Mouse (Mus musculus): ENCODE results near the gene Sp4. TPM values are rescaled to one million over a fixed set of nuclear protein-coding genes. Genes with fewer than 3 reads are reported as not detected.

The Sp4 gene
- total RNA-seq (2021), result 10 to 100 TPM; 12.9 to 13.3 TPM

DNA sequence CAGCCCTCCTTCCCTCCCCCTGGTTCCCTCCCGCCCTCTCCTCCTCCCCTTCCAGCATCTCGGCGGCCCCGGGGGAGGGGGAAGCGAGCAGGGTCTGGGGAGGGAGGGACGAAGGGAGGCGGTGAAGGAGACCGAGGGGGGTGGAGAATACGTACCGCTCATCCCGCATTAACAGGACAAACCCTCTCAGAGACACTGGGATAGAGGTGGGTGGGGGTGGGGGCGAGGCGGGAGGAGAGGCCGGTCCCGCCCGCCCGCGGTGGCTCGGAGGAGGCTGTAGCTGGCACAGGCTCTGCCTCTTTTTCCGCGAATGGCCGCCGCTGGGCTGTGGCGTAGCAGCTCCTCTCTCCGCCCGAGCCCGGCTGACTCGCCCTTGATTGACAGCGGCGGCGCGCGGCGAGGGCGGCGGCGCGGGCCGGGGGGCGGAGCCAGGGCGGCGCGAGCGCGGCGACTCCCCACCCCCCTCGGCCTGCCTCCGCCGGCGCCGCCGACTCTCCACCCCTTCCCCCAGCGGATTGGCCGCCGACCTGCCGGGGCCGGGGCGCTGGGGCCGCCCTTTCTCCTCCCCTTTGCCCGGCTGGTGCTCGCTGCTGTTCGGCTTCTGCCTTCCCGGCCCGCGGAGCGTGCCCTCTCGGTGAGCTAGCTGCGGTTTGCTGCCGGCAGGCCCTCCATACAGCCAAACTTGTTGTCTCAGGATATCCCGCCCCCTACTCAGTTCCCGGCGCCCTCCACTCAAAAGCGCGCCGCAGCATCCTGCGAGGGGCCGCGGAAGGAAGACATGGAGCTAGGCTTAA lies at the start of gene Sp4:
Gene Sp4 (minus strand): TSS at position 369 of the 794 bp plus-strand sequence.
- DNase-seq, result peak; percentile 92

DNA sequence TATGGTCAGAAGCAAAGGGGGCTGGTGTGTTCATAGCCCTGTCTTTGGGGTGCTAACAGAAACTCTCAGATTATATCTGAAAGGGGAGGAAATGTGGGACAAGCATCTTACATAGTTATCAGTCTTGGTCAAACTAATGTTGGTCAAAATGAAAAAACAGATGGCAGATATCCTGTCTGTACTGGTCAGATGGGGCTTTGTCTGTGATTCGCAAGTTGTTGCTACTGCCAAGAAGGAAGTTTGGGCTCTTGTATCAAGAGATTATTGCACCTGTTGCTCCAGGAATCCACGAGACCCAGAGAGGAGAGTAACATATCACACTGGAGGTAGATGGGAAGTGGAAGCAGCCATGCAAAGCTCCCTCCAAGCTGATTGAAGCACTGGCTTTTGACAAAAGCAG lies 37.9 kb upstream of the Sp4 start:
- DNase-seq, result no peak

GRCm38 (mm10) chr12:118338243-118338642 lies 37.0 kb upstream of the Sp4 start:
- no peak for DNase-seq

DNA sequence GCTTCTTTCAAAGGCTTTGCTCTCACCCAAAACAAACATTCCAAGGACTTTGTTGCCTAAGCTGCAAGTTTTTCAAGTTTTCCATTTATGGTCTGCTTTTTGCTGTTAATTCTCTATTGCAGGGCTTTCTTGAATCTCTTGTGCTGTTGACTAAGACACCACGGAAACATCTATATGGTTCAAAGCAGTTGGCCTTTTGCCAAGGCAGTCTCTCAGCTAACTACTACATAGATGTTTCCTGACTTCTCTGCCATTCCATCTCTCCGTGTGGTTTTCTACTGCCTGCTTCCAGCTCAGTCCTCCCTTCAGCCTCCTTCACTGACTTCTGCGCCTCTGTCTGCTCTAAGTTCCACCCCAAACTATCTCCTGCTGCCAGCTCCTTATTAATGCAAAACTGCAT lies 36.1 kb upstream of the Sp4 start:
- no peak for DNase-seq

DNA sequence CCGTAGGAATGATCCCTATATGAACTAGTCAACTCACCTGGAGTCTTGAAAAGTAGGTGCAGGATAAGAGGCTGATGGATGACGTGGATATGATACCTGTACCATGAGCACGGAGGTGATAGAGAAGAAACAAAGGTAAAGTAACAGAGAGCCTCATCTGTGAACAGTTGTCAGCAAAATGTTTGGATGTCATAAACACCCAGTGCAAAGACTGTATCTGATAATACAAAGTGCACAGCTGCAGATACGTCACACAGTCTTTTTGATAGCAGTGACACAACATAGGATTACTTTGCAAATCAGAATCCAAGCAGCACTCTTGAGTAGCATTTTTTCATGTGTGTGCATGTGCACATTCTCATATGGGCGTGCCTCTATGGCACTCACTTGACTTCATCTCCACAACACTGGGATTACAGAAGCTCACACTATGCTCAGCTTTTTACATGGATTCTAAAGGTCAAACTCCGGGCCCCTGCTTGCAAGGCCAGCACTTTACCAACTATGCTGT lies 27.6 kb upstream of the Sp4 start:
- no peak for DNase-seq

- no peak for DNase-seq
These were observed 26.3 kb upstream of the Sp4 start for GRCm38 (mm10) chr12:118327566-118327965.

- DNase-seq, result no peak
These were observed 24.9 kb upstream of the Sp4 start for GRCm38 (mm10) chr12:118326161-118326560.

DNA sequence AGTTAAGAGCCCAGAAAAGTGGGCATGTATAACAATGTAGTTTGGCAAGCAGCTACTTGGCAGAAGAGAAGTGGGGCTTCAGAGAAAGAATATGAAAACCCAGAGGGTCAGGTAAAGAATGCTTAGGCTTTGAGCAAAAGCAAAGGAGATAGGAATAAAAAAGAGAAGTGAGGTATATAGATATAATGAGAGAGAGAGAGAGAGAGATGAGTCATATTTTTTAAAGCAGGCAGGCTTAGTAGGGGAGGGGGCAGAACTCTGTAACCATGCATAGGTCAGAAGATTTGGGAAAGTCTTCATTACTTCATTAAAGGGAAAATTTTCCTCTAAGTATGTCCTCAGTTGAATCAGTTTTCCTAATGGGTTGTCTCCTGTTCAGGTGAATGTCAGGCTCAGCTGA lies 18.8 kb upstream of the Sp4 start:
- DNase-seq, result no peak

- DNase-seq, result no peak
These were observed 13.2 kb upstream of the Sp4 start for GRCm38 (mm10) chr12:118314477-118314845.

DNA sequence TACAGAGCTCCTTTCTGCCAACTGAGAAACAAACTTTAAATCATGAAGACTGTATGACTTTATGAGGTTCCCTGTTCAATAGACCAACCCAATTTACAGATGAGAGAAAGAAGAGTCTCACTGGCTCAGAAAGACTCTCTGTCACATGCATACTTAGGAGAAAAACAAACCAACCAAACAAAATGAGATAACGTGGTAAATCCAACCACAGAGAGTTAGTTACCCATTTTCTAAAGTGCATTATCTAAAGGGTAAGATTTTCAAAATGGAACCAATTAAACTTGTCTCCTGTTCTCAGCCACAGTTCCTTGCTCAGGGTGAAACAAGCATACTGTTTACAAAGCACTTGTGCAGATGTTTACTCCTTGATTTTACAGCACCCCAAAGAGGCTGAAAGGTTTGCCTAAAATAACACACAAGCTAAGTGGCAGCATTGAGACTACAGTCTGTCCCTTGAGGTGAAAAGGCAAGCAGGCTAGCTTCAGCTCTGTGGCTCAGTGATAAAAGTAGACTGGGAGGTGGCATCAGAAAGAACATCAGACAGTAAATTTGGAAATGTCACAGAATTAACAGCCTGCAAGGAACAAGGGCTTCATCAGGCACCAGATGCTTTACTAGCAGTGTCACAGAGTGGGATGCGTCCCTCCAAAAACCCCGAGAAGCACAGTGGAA lies 12.7 kb upstream of the Sp4 start:
- DNase-seq, result no peak

- DNase-seq, result no peak
These were observed 2.3 kb upstream of the Sp4 start for GRCm38 (mm10) chr12:118303586-118303985.

- no peak for DNase-seq
These were observed 1.8 kb upstream of the Sp4 start for GRCm38 (mm10) chr12:118303066-118303465.

DNA sequence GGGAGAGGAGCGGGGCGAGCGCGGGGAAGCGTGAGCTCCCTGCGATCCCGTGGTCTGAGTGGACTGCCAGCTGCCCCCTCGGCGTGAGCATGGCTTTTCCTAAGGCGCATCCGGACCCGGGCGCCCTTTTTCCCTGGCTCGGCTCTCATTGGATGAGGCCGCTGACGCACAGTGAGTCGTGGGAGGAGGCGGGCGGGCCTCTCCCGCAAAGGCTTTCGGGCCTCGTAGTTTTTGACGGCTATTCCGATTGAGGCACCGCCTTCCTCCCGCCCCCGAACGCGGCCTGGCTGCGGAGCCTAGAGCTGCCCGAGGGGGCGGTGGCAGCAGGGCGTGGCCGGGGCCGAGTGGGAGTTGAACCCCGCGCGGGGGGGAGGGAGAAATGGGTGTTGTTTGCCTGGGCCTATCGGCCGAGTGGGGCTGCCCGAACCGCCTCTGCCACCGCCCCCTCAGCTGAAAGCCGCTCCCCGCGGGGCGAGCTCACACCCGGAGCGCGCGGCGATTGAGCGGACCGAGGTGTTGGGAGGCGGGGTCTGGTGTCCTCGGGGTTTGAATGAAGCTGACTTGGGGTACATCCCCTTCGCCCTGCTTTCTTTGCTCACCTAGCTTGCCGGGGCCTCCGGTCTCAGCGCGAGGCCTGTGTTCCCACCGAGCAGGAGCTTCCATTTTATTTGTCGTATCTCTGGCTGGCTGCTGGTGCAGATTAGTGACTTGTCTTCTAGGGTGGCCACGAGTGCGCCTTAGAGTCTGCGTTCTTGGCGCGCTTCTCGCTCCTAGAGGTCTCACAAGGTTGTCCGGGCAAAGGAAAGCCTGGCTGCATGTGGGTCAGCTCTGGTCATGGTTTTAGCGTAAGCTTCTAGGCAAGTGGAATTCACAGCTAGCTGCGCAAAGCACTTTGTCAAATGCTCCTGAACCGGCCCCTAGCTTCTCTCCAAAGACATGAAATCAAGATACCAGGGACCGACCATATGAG lies 911 bp upstream of the Sp4 start:
- DNase-seq, result peak; percentile 100

DNA sequence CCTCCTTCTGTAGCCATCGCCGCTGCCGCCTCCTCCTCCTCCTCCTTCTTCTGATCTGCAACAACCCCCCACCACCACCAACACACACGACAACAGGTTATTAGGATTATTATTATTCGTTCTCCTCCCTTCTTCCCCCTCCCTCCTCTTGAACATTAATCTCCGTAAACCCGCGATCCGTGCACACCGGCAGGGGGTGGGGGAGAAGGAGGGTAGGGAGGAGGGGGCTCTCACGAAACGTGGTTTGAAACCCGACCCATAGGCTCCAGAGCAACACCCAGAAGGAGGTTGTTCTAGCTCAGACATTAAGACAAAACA lies 527 bp downstream of the Sp4 start:
- DNase-seq, result no peak

- DNase-seq, result peak; percentile 25
These were observed 1.3 kb downstream of the Sp4 start for GRCm38 (mm10) chr12:118299956-118300355.

DNA sequence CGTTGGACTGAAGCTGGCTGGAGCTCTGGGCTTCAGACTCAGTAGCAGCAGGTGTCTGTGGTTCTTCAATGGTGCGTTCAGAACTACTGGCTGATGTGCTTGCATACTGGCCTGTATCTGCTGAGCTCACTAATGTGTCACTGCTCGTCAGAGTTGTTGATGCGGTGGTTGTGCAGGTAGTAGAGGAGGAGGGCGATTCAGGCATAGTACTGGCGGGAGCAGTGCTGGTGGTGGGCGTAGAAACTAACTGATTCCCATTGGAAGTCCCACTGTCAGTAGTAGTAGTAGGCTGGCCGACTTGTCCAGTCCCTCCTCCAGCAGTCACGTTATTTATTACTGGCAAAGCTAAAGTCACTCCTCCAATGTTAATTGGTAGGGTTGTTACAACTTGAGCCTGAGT lies 2.1 kb downstream of the Sp4 start:
- DNase-seq, result no peak

GRCm38 (mm10) chr12:118298516-118298915 lies 2.7 kb downstream of the Sp4 start:
- no peak for DNase-seq

DNA sequence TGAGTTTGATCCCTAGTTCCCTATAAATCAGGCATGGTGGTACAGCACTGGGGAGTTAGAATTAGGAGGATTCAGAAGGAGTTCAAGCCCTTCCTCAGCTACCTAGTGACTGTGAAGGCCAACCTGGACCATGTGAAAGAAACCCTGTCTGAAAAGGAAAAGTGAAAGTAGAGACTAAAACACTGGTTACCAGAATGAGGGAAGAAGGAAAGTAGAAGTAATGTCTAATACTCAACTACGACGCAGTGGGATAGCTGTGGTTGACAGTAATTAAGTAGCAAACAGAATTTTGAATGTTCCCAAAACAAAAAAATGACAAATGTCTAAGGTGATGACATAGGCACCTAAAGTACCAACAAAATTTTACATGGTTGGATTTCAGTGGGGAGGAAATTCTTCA lies 5.0 kb downstream of the Sp4 start:
- no peak for DNase-seq

GRCm38 (mm10) chr12:118295793-118296192 lies 5.4 kb downstream of the Sp4 start:
- DNase-seq, result no peak

DNA sequence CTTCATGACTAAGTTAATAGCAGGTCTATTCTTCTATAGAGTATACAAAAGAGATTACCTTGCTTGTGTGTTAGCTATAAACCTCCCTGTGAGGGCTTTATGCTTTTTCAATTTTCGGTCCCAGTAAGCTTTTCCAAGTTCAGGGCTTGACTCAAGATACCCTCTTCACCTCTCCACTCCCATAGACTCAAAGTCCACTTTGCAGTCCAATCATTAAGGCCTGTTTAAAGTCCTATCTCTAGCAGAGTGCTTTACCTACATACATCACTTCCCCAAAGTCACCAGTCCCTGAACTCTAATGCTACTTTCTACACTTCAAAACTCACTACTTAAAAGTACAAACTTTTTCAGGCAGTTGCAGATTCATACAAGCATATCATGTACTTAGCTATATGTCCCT lies 12.3 kb downstream of the Sp4 start:
- no peak for DNase-seq

GRCm38 (mm10) chr12:118285099-118285498 lies 16.1 kb downstream of the Sp4 start:
- DNase-seq, result peak; percentile 13

DNA sequence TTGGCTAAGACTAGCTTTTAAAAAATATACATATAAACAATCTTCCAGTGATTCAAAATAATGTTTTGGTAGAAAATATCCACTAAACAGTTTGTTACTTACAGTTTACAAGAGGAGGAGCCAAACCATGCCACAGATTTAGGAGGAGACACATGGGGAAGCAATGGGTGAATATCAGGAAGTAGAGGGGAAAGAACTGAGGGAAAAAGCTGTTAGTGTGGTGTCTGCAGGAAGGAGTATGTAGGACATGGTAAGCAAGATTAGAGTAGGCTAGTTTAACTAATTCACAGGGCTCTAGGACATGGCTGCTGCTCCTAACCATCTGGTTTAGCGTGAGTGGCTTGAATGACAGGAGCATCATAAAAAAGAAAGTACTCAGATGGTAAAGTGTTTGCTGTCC lies 19.3 kb downstream of the Sp4 start:
- DNase-seq, result no peak

DNA sequence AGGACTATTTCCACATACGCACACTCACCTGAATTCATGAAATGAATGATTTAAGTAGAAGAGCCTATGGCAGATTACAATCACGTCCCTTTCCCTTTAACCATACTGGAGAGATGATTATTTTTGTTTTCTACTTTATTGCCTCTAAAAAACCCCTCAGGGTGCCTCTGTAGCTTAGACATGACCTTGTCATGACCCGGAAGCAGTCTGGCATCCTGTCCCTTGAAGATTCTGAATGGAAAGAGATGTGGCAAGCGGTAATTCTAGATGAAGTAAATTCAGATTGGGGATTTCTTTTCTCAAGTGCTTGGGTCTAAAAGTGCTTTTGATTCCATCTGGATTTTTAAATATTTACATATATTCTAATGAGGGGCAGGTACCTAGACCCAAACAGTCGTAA lies 24.9 kb downstream of the Sp4 start:
- DNase-seq, result no peak

Measured in heart, postnatal 4 days (tissue).